Comparison of ENCODE assay signal across 30 mouse cellular contexts in the genomic region with DNA sequence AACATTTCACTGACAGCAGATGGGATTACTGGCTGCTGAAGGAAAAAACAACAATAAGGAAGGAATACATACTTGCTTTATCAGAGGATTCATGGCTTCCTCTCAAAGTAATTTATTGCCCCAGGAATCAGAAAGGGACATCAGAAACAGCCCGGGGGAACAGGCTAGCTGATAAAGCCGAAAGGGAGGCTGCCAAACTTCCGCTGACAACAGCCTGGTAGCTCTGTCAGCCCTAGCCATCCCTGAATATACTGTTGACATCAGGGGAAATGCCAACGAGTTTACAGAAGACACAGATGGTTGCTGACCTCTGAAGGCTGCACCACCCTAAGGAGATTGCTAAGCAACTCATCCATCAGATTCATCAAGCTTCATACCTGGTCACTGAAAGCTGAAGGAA. TPM values are rescaled to one million over a fixed set of nuclear protein-coding genes. Genes with fewer than 3 reads are reported as not detected.
DNase-seq lines count a peak whose midpoint lies in the region; ATAC-seq and TF ChIP-seq lines count a peak whose summit lies in the region.
"Had no signal": no experiment of that assay in that cellular context is flagged by ENCODE, and none has a peak within 500 bp of the region (broad histone marks: within the 10 kb centered on the region; RNA-seq: fewer than 3 reads in every experiment).

No protein-coding gene starts in this region.

- ATAC-seq in kidney, embryonic 14.5 days (ENCODE audit: low FRiP score, low TSS enrichment), result no peak
- 0 out of 2 replicates have a peak, but pooled peaks have one; percentile 15 for ATAC-seq in common myeloid progenitor, adult 5-6 weeks (replicated peaks; ENCODE audit: low read depth, poor library complexity, severe bottlenecking)
- ATAC-seq: forebrain, postnatal 0 days; intestine, embryonic 16.5 days; midbrain, embryonic 16.5 days; Patski had no signal

- peaks cover 3% of the 10 kb centered on the region; the same call in 1 of the 2 replicates for H3K4me1 ChIP-seq in kidney, adult 2 months (ENCODE audit: control insufficient read depth, insufficient read depth, low read length)
- H3K4me1 ChIP-seq in kidney, embryonic 14.5 days (ENCODE audit: control insufficient read depth, insufficient read depth, low read length), result peaks cover 3% of the 10 kb centered on the region; the same call in 1 of the 2 replicates
- H3K4me1 ChIP-seq: limb, embryonic 12.5 days; liver, embryonic 15.5 days had no signal

- H3K4me2 ChIP-seq in kidney, embryonic 14.5 days (replicated peaks; ENCODE audit: low read depth, low read length), result no peak overlapping the region
- H3K4me2 ChIP-seq: heart, embryonic 15.5 days; hindbrain, embryonic 13.5 days; limb, embryonic 12.5 days; liver, embryonic 15.5 days; lung, embryonic 14.5 days; midbrain, embryonic 11.5 days; neural tube, embryonic 12.5 days had no signal

- TF ChIP-seq CTCF in kidney, adult 2 months (conservative IDR thresholded peaks at IDR 0.05; ENCODE audit: insufficient read depth, insufficient read length, low read depth, low read length), result no peak

- no peak overlapping the region for H3K27ac ChIP-seq in kidney, adult 2 months (ENCODE audit: insufficient read depth, low read depth, low read length)
- H3K27ac ChIP-seq in kidney, embryonic 14.5 days (ENCODE audit: low read depth, low read length), result no peak overlapping the region
- H3K27ac ChIP-seq: heart, embryonic 15.5 days; hindbrain, embryonic 13.5 days; left cerebral cortex, adult 2 months; limb, embryonic 12.5 days; liver, embryonic 15.5 days; neural tube, embryonic 12.5 days; stomach, postnatal 0 days had no signal

- no peak for TF ChIP-seq POLR2A in kidney, adult 2 months (IDR thresholded peaks at IDR 0.05; ENCODE audit: low read depth, low read length)

- H3K9ac ChIP-seq in kidney, embryonic 14.5 days (ENCODE audit: low read depth, low read length), result no peak overlapping the region
- H3K9ac ChIP-seq: forebrain, postnatal 0 days; heart, embryonic 15.5 days; hindbrain, embryonic 13.5 days; limb, embryonic 12.5 days; liver, embryonic 15.5 days; lung, embryonic 14.5 days; neural tube, embryonic 12.5 days had no signal

- H3K4me3 ChIP-seq in kidney, adult 2 months (ENCODE audit: insufficient read depth, low read depth, low read length), result no peak overlapping the region
- no peak overlapping the region for H3K4me3 ChIP-seq in kidney, embryonic 14.5 days (ENCODE audit: low read length)
- H3K4me3 ChIP-seq: erythroblast, embryonic 14.5 days; heart, embryonic 15.5 days; hindbrain, embryonic 13.5 days; left cerebral cortex, adult 2 months; limb, embryonic 12.5 days; liver, embryonic 15.5 days; neural tube, embryonic 12.5 days had no signal

- no peaks in the 10 kb centered on the region for H3K36me3 ChIP-seq in kidney, adult 2 months (ENCODE audit: control insufficient read depth, insufficient read depth, low read length)
- no peaks in the 10 kb centered on the region for H3K36me3 ChIP-seq in kidney, embryonic 14.5 days (ENCODE audit: control insufficient read depth, insufficient read depth, low read length)
- H3K36me3 ChIP-seq: heart, embryonic 15.5 days; liver, embryonic 15.5 days had no signal

- 43% methylated on average over 4 of the region's 4 CpGs for WGBS in kidney, adult 2 months
- WGBS in kidney, embryonic 14.5 days, result 48% methylated on average over 4 of the region's 4 CpGs

- DNase-seq in adrenal gland, adult 8-10 months, result peak; percentile 37
- DNase-seq in adrenal gland, postnatal 4 days (ENCODE audit: low spot score in 2 of 2), result no peak
- DNase-seq in kidney, adult 2 months, result peak; percentile 70
- peak; percentile 40 to 64 for DNase-seq in kidney, postnatal 36 days
- no peak for DNase-seq in natural killer cell, adult 2 months (ENCODE audit: low spot score in 2 of 2)
- DNase-seq: cerebellum, adult 18-20 months; cerebellum, postnatal 10 days; forebrain, postnatal 0 days; heart, postnatal 4 days; lung, embryonic 14.5 days; right cerebral cortex, adult 18-20 months; spleen, adult 18-20 months; thymus, adult 18-20 months; thymus, postnatal 25 days had no signal

- no peaks in the 10 kb centered on the region for H3K27me3 ChIP-seq in kidney, adult 2 months (replicated peaks; ENCODE audit: control insufficient read depth, insufficient read depth, low read length)
- no peaks in the 10 kb centered on the region for H3K27me3 ChIP-seq in kidney, embryonic 14.5 days (ENCODE audit: control insufficient read depth, insufficient read depth, low read length)
- H3K27me3 ChIP-seq: heart, embryonic 15.5 days; hindbrain, embryonic 13.5 days; limb, embryonic 12.5 days; liver, embryonic 15.5 days; neural tube, embryonic 12.5 days; Patski had no signal

- H3K9me3 ChIP-seq in kidney, embryonic 14.5 days (ENCODE audit: control insufficient read depth, low read length), result no peaks in the 10 kb centered on the region
- H3K9me3 ChIP-seq: heart, embryonic 15.5 days; hindbrain, embryonic 13.5 days; limb, embryonic 12.5 days; liver, embryonic 15.5 days; neural tube, embryonic 12.5 days had no signal

RNA-seq across cellular contexts. Expression of a gene that starts 26.6 kb away (rescaled TPM):
- 10 to 100 TPM; 40.4 to 55.7 (median 47.1) TPM for total RNA-seq in adrenal gland, adult 8-10 months (2022)
- 10 to 100 TPM; 42.3 to 42.7 TPM for total RNA-seq in adrenal gland, postnatal 4 days (2021)
- 35.5 and 37.1 TPM in 2 replicates for polyA plus RNA-seq in kidney, adult 2 months (2012; rRNA removed)
- 75.1 and 78.3 TPM in 2 replicates for polyA plus RNA-seq in kidney, embryonic 14.5 days (2014; fragmentation: Nextera tagmentation; extraction: Ambion mirVana)
- 0.14 TPM in 1 of 2 replicates, not detected in the other for total RNA-seq in common myeloid progenitor, adult 5-6 weeks (2017)
- total RNA-seq: megakaryocyte, adult 5-6 weeks; MEL had no signal

Comparison
In these comparisons a context has a peak if more than half of its experiments do, and no peak if none do; other contexts are left out.
1. DNase-seq: peak in adrenal gland, adult 8-10 months (single experiment), kidney, adult 2 months (single experiment) and kidney, postnatal 36 days (2 of 2); none in adrenal gland, postnatal 4 days (0 of 2) and natural killer cell, adult 2 months (0 of 2).
2. RNA of a gene that starts 26.6 kb away (total RNA-seq): 40.4 to 55.7 TPM in adrenal gland, adult 8-10 months and 42.3 to 42.7 TPM in adrenal gland, postnatal 4 days; 0.14 TPM in common myeloid progenitor, adult 5-6 weeks; every median in the first group is over 10 times any median in the second.